Mouse (Mus musculus) liver, adult 2 months (tissue): ENCODE measurements around the gene Fzd2.

Source experiments
- CTCF ChIP-seq: fragments of 200-500 bp; IDR thresholded peaks from 2 replicates; pipeline ENCODE4 v1.5.1; 2011; ENCODE audit warnings: low read depth, low read length, control low read depth
- POLR2A ChIP-seq: fragments of 200-500 bp; IDR thresholded peaks from 2 replicates; pipeline ENCODE4 v1.6.1; 2011; ENCODE audit warnings: low read length, control low read depth; ENCODE audit not compliant: insufficient read depth; ENCODE audit errors: extremely low read depth

GRCm38 (mm10) chr11:102567157-102567556 is 37.0 kb upstream of the Fzd2 start:
- no peak for TF ChIP-seq CTCF
- no peak for TF ChIP-seq POLR2A
